Mouse (Mus musculus): ENCODE results near the gene Serac1. TPM values are rescaled to one million over a fixed set of nuclear protein-coding genes. Genes with fewer than 3 reads are reported as not detected.

Serac1 gene
- polyA plus RNA-seq, 1 experiment from 2014 or later, result 12.4 TPM

- ATAC-seq (ENCODE audit: low FRiP score), result no peak
- 88% methylated on average over 8 of the region's 8 CpGs for WGBS
These were observed 78.6 kb downstream of the Serac1 start for GRCm38 (mm10) chr17:6000864-6001319.

GRCm38 (mm10) chr17:5999039-5999543, 80.5 kb downstream of the Serac1 start:
- Histone ChIP-seq H3K36me3 (replicated peaks) (no peaks in the 10 kb centered on the region), H3K27ac (no peak overlapping the region), H3K4me1 (no peaks in the 10 kb centered on the region), H3K27me3 (no peaks in the 10 kb centered on the region), H3K9me3 (no peaks in the 10 kb centered on the region), H3K4me3 (replicated peaks) (no peak overlapping the region), H3K4me2 (no peak overlapping the region), H3K9ac (no peak overlapping the region)
- ATAC-seq (ENCODE audit: low FRiP score), result no peak
- WGBS, result 84% methylated on average over 5 of the region's 5 CpGs

More at GRCm38 (mm10) chr17:6000864-6001319, 78.6 kb downstream of the Serac1 start:
- Histone ChIP-seq H3K4me1 (peaks cover 9% of the 10 kb centered on the region; the same call in 1 of the 2 replicates), H3K27me3 (no peaks in the 10 kb centered on the region), H3K4me2 (no peak overlapping the region), H3K36me3 (replicated peaks) (no peaks in the 10 kb centered on the region), H3K9ac (no peak overlapping the region), H3K4me3 (replicated peaks) (no peak overlapping the region), H3K27ac (no peak overlapping the region), H3K9me3 (no peaks in the 10 kb centered on the region)

DNA sequence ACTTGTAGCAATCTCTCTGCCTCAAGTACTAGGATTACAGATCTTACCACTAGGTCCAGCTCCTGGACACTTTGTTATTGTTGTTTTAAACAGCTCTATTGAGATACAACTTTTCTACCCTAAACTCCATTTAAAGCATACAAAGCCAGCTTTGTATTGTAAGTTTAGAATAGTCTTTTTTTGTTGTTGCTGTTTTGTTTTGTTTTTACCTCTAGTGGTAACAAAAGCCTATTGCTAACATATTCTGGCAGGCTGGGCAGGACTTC, 81.4 kb downstream of the Serac1 start:
- Histone ChIP-seq H3K4me1 (no peaks in the 10 kb centered on the region), H3K9me3 (no peaks in the 10 kb centered on the region), H3K27ac (no peak overlapping the region), H3K9ac (no peak overlapping the region), H3K27me3 (no peaks in the 10 kb centered on the region), H3K36me3 (replicated peaks) (no peaks in the 10 kb centered on the region), H3K4me2 (no peak overlapping the region), H3K4me3 (replicated peaks) (no peak overlapping the region)
- ATAC-seq (ENCODE audit: low FRiP score), result no peak

DNA sequence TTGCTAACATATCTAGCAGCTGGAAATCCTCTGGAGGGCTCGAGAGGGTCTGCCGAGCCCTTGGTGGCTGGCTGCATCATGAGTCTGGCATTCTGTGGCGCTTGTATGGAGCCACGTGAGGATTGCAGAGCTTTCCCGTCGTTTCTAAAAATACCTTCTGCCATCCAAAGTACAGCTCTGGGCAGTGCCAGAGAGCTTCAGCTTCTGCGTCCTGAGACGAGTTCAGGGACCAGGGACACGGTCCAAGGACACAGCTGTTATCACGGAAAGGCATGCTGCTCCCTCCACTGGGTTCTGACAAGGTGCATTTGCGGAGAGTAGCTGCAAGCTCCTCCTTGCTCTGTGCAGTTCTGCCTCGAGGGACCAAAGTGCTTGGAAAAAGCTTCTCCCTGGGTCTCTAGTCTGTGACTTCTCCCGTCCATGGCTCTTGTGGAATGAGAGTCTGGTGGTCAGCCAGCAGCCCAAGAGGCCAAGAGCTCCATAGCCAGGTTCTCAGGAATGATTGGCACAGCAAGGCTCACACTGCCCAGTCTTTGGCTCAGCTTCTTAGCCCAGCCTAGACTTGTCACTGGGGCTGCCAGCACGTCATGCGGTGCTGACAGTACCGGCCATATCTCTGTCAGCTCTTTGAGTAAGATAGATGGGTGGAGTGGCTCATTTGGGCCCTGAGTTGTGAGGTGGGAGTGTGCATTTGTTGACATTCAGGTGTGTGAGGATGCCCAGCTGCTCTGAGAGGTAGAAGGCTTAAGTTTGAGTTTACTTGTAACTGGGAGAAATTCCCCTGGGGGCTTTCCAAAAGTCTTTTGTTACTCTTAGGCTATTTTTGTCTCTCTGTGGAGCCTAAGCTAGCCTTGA, 81.9 kb downstream of the Serac1 start:
- Histone ChIP-seq H3K27me3 (no peaks in the 10 kb centered on the region), H3K27ac (no peak overlapping the region), H3K9ac (no peak overlapping the region), H3K4me2 (no peak overlapping the region), H3K4me3 (replicated peaks) (no peak overlapping the region), H3K36me3 (replicated peaks) (no peaks in the 10 kb centered on the region), H3K4me1 (no peaks in the 10 kb centered on the region), H3K9me3 (no peaks in the 10 kb centered on the region)
- no peak for ATAC-seq (ENCODE audit: low FRiP score)
- 87% methylated on average over 16 of the region's 16 CpGs for WGBS

DNA sequence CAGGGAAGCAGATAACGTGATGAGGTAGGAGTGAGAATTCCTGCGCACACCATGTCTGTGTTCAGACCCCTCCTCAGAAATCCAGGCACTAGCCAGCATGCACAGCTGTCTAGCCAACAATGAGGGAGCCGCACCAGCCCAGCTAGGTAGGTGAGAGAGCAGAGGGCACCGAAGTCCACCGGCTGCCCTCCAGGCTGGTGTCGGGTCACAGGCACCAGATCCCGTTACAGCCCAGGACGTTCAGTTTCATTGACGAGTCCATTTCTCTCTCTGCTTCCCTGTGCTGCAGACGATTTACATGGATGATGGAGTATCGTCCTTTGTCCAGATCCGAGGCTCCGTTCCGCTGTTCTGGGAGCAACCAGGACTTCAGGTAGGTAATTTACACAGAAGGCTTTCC, 83.0 kb downstream of the Serac1 start:
- WGBS, result 79% methylated on average over 14 of the region's 14 CpGs
- Histone ChIP-seq H3K9me3 (no peaks in the 10 kb centered on the region), H3K4me1 (no peaks in the 10 kb centered on the region), H3K27ac (no peak overlapping the region), H3K4me3 (replicated peaks) (no peak overlapping the region), H3K36me3 (replicated peaks) (no peaks in the 10 kb centered on the region), H3K9ac (no peak overlapping the region), H3K4me2 (no peak overlapping the region), H3K27me3 (no peaks in the 10 kb centered on the region)
- no peak for ATAC-seq (ENCODE audit: low FRiP score)

DNA sequence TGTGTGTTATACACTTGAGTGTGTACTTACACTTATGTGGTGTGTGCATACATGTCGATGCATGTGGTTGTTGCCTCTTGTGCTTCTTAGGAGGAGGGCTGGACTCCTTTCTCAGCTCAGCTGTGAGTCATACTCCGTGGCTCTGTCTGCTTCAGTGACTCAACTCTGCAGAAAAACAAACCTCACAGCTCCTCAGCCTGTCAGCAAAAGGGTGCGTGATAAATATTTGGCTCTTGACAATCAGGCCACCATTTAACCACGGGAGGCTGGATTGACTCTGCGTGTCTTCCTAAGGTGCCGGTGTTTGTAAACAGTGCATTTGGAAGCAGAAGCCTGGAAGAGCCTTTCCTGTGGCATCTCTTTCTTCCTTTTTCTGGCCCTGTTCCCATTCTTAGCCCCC, 84.9 kb downstream of the Serac1 start:
- Histone ChIP-seq H3K9me3 (no peaks in the 10 kb centered on the region), H3K4me2 (no peak overlapping the region), H3K36me3 (replicated peaks) (no peaks in the 10 kb centered on the region), H3K9ac (no peak overlapping the region), H3K4me1 (no peaks in the 10 kb centered on the region), H3K27ac (no peak overlapping the region), H3K4me3 (replicated peaks) (no peak overlapping the region), H3K27me3 (no peaks in the 10 kb centered on the region)
- 85% methylated on average over 6 of the region's 6 CpGs for WGBS
- ATAC-seq (ENCODE audit: low FRiP score), result no peak

- H3K4me2 ChIP-seq, result no peak overlapping the region
These were observed 85.8 kb downstream of the Serac1 start for GRCm38 (mm10) chr17:5993581-5994260.

DNA sequence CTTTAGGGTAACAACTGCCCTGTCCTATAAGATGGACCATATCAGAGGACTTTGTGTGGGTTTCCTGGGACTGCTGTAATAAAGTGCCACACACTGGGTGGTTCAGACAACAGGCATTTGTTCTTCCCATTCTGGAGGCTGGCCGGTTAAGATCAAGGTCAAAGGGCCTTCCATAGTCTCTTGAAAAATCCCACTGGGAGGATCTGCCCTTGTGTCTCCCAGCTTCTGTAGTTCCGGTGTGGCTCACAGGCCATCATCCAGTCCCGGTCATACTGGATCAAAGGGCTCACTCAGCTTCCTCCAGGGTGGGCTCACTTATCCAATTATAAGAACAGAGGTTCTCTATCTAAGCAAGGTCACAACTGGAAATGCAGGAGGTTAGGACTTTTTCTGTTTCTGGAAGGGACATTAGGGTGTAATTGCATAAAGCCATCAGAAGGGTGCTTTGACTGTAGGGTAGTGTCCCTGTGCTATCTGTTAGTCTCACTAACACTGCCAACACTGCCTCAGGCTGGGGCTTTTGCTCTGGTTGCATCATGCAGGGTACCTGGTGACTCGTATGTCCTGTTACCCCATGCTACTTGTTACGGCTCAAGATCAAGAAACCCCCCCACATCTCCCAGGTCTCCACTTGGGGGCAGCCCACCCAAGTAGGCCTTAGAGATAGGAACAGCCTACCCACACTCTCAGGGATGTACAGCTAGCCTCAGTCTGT, 86.5 kb downstream of the Serac1 start:
- Histone ChIP-seq H3K36me3 (replicated peaks) (no peaks in the 10 kb centered on the region), H3K27me3 (no peaks in the 10 kb centered on the region), H3K9ac (no peak overlapping the region), H3K27ac (no peak overlapping the region), H3K4me3 (replicated peaks) (no peak overlapping the region), H3K4me2 (no peak overlapping the region), H3K9me3 (no peaks in the 10 kb centered on the region), H3K4me1 (peaks cover 2% of the 10 kb centered on the region; the same call in 1 of the 2 replicates)
- WGBS, result 79% methylated on average over 5 of the region's 5 CpGs
- ATAC-seq (ENCODE audit: low FRiP score), result no peak

More at GRCm38 (mm10) chr17:5993581-5994260, 85.8 kb downstream of the Serac1 start:
- H3K9me3 ChIP-seq, result no peaks in the 10 kb centered on the region
- H3K4me1 ChIP-seq, result no peaks in the 10 kb centered on the region
- H3K27ac ChIP-seq, result no peak overlapping the region
- H3K27me3 ChIP-seq, result no peaks in the 10 kb centered on the region
- no peaks in the 10 kb centered on the region for H3K36me3 ChIP-seq (replicated peaks)
- ATAC-seq (ENCODE audit: low FRiP score), result no peak
- no peak overlapping the region for H3K4me3 ChIP-seq (replicated peaks)
- 69% methylated on average over 3 of the region's 3 CpGs for WGBS
- no peak overlapping the region for H3K9ac ChIP-seq

Other genes starting within 250 kb of the Serac1 start
- gene Snx9, start 238.4 kb downstream of the Serac1 start, polyA plus RNA-seq (2016; fragmentation: Nextera tagmentation; extraction: Ambion mirVana), result 12.1 and 15.1 TPM in 2 replicates
- gene Synj2, start 138.5 kb downstream of the Serac1 start, polyA plus RNA-seq (2016; fragmentation: Nextera tagmentation; extraction: Ambion mirVana), result 0.96 and 1.1 TPM in 2 replicates
- 169 and 171 TPM in 2 replicates for gene Gtf2h5, start within 50 bp of the Serac1 start, polyA plus RNA-seq (2016; fragmentation: Nextera tagmentation; extraction: Ambion mirVana)
- 111 and 117 TPM in 2 replicates for gene Tulp4, start 26.7 kb upstream of the Serac1 start, polyA plus RNA-seq (2016; fragmentation: Nextera tagmentation; extraction: Ambion mirVana)
- 28.0 and 28.5 TPM in 2 replicates for gene Tmem181a, start 177.1 kb upstream of the Serac1 start, polyA plus RNA-seq (2016; fragmentation: Nextera tagmentation; extraction: Ambion mirVana)
- 34.4 and 35.5 TPM in 2 replicates for gene Dynlt1a, start 237.8 kb upstream of the Serac1 start, polyA plus RNA-seq (2016; fragmentation: Nextera tagmentation; extraction: Ambion mirVana)